Mouse (Mus musculus) forebrain, embryonic 10.5 days (tissue): Measurements from ENCODE around the gene Ctsa. TPM values are rescaled to one million over a fixed set of nuclear protein-coding genes. Genes with fewer than 3 reads are reported as not detected.
"Not testable (repeated sequence)": the region's sequence is repeated elsewhere in the genome, so short reads cannot be mapped to it uniquely, and the experiment has no call there.

Experiments used
- DNase-seq: peaks from one replicate; pipeline ENCODE4 v3.0.0-alpha.2; 2017; ENCODE audit warnings: low spot score; ENCODE audit errors: extremely low spot score
- H3K27ac ChIP-seq: fragments of 300-500 bp; sonication (generic); 2 replicates; pipeline ENCODE4 v1.5.1; 2016; ENCODE audit warnings: mild to moderate bottlenecking
- H3K27me3 ChIP-seq: fragments of 300-500 bp; sonication (generic); 2 replicates; pipeline ENCODE4 v1.6.1; 2016; ENCODE audit warnings: mild to moderate bottlenecking; ENCODE audit not compliant: poor library complexity, severe bottlenecking
- H3K36me3 ChIP-seq: fragments of 300-500 bp; sonication (generic); replicated peaks from 2 replicates; pipeline ENCODE4 v1.6.1; 2016; ENCODE audit warnings: mild to moderate bottlenecking, moderate library complexity
- H3K4me1 ChIP-seq: fragments of 300-500 bp; sonication (generic); 2 replicates; pipeline ENCODE4 v1.6.1; 2016
- H3K4me3 ChIP-seq: fragments of 300-500 bp; sonication (generic); 2 replicates; pipeline ENCODE4 v1.5.1; 2016; ENCODE audit warnings: mild to moderate bottlenecking, moderate library complexity
- H3K9me3 ChIP-seq: fragments of 300-500 bp; sonication (generic); 2 replicates; pipeline ENCODE4 v1.6.1; 2016; ENCODE audit warnings: mild to moderate bottlenecking, moderate library complexity
- WGBS: fragments of 180-500 bp; shearing (Covaris S2); methylation state at CpG from one replicate; pipeline ENCODE4 v1.1.7; 2016; 5-methylcytosine and 5-hydroxymethylcytosine counted together
- polyA plus RNA-seq: library from polyadenylated mRNA; unstranded; fragments of >200 nt; fragmentation: Nextera tagmentation; extraction: Ambion mirVana; gene quantifications from 2 replicates; pipeline ENCODE4 v1.2.1, GENCODE M21; 2016

Ctsa gene
- polyA plus RNA-seq, 1 experiment from 2014 or later: 77.8 TPM

DNA sequence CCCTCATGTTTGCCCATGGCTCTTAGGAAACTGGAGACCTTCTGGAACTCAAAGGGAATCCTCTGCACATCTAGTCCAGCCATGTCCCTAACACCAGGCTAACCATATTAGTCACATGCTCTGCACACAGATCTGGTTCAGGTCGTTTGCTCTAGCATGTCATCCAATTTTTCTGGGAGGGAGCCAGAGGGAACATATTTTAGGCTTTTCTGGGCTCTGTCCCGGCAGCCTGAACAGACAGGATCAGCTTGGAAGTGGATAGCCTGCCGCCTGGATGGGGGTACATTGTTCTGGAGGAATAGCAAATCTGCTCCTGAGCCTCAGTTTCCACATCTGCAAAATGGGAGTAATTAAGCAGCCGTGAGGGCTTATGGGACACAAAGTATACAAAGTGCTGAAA is 28.4 kb downstream of the Ctsa start:
- H3K9me3 ChIP-seq: no peaks in the 10 kb centered on the region
- H3K27ac ChIP-seq: no peak overlapping the region
- no peak overlapping the region for H3K4me3 ChIP-seq
- peaks cover 40% of the 10 kb centered on the region for H3K27me3 ChIP-seq
- WGBS: 83% methylated on average over 4 of the region's 4 CpGs
- H3K36me3 ChIP-seq: no peaks in the 10 kb centered on the region
- H3K4me1 ChIP-seq: peaks cover 48% of the 10 kb centered on the region
- DNase-seq: no peak

- Histone ChIP-seq H3K27me3 (peaks cover 28% of the 10 kb centered on the region), H3K4me3 (no peak overlapping the region), H3K27ac (0 out of 2 replicates have a peak overlapping the region, but pooled peaks have one; percentile 4), H3K36me3 (no peaks in the 10 kb centered on the region), H3K4me1 (peaks cover 36% of the 10 kb centered on the region), H3K9me3 (peaks cover 2% of the 10 kb centered on the region; the same call in 1 of the 2 replicates)
- no peak for DNase-seq
- 59% methylated on average over 9 of the region's 9 CpGs for WGBS
Measured at GRCm38 (mm10) chr2:164862179-164862861, 29.6 kb downstream of the Ctsa start.

DNA sequence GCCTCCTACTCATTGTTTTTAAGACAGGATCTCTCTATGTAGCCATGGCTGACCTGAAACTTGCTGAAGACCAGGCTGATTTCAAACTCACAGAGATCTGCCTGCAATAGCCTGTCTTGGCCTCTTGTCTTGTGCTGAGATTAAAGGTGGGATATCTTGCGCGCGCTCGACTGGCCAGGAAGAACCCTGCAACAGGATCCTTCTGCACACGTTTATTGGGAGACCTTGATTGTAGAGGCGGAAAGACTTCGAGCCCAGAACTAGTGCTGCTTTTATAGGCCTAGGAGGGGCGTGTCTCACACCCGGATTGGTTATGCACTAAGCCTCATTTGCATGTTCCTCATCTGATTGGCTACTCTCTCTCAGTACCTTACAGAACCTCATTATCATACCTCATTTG is 30.7 kb downstream of the Ctsa start:
- not testable (repeated sequence) for H3K36me3 ChIP-seq, H3K4me3 ChIP-seq, H3K9me3 ChIP-seq, DNase-seq, H3K27ac ChIP-seq
- H3K27me3 ChIP-seq: peaks cover 17% of the 10 kb centered on the region
- peaks cover 25% of the 10 kb centered on the region for H3K4me1 ChIP-seq
- WGBS: 94% methylated on average over 8 of the region's 9 CpGs

DNA sequence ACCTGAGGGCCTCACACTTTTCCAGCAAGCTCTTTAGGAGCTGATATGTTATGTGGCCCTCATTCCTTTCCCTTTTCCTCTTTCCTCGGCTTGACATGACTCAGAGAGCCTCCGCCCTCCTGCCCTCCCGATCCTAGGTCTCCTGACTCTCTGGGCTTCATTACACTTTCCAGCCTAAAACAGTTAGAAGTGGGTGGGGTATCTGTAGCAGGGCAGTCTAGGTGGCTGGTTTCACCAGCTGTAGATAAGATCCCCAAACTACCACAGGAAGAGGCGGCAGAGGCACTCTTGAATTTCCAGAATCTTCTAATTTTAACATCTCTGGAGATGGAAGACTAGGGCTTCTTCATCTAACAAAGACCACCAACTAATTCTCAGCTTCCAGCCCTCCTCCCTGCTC is 31.9 kb downstream of the Ctsa start:
- WGBS: 84% methylated on average over 4 of the region's 4 CpGs
- H3K27ac ChIP-seq: no peak overlapping the region

DNA sequence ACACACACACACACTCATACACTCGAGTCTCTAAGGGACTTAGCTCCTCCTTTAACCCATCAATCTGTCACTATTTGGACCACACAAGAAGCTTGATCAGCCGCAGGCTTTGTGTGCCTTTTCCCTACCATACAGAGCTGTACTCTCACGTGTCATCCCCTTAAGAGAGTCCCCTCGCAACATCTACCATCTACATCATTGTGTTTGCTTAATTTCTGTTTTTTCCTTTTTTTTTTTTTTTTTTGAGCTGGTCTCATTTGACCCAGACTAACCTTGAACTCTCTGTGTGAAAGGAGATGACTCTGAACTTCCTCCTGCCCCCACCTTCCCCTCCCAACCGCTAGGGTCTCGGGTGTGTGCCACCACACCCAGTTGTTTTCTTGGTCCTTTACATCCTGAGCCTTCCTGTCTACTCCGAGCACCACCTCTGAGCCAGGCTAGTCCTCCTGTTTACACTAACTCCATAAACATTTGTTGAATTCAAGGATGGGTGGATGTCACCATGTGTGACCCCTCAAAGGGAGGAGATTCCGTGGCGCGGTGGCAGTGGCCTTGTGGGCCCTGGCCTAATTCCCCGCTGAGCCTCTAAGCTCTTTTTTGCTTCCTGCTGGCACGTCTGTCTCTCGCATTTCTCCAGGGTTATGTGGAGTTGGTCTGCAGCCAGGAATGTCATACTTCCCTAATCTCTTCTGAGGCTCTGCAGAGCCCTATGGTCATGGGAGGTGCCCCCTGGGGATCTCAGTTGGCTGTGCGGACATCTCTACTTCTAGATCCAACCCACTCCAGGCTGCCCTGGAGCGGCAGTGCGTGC is 34.3 kb downstream of the Ctsa start:
- no peaks in the 10 kb centered on the region for H3K36me3 ChIP-seq
- no peak overlapping the region for H3K27ac ChIP-seq
- peaks cover 8% of the 10 kb centered on the region for H3K4me1 ChIP-seq
- no peaks in the 10 kb centered on the region for H3K27me3 ChIP-seq
- WGBS: 75% methylated on average over 16 of the region's 16 CpGs
- no peak for DNase-seq
- H3K9me3 ChIP-seq: peaks cover 8% of the 10 kb centered on the region; the same call in 1 of the 2 replicates
- no peak overlapping the region for H3K4me3 ChIP-seq

More for the DNA sequence above, 31.9 kb downstream of the Ctsa start:
- Histone ChIP-seq H3K9me3 (peaks cover 8% of the 10 kb centered on the region; the same call in 1 of the 2 replicates), H3K27me3 (peaks cover 6% of the 10 kb centered on the region), H3K4me1 (peaks cover 15% of the 10 kb centered on the region), H3K4me3 (no peak overlapping the region), H3K36me3 (no peaks in the 10 kb centered on the region)
- DNase-seq: no peak

DNA sequence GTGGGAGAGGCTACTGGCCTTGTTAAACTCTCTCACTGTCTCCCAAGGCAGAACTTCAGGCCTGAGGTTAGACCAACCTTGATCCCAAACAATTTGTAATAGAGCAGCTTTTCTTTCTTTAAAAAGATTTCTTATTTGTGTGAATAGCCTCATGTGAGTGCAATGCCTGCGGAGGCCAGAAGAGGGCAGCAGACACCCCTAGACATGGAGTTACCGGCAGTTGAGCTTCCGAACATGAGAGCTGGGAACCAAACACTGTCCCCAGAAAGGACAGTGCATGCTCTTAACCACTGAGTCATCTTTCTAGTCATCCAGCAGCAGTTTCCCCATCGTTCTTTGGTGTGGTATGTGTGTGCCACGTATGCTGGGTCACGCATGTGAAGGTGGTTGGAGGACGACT is 34.9 kb downstream of the Ctsa start:
- Histone ChIP-seq H3K4me1 (peaks cover 2% of the 10 kb centered on the region; the same call in 1 of the 2 replicates), H3K4me3 (no peak overlapping the region), H3K27me3 (no peaks in the 10 kb centered on the region), H3K36me3 (no peaks in the 10 kb centered on the region), H3K27ac (no peak overlapping the region), H3K9me3 (peaks cover 8% of the 10 kb centered on the region; the same call in 1 of the 2 replicates)
- 95% methylated on average over 7 of the region's 7 CpGs for WGBS
- DNase-seq: no peak

- Histone ChIP-seq H3K27ac (no peak overlapping the region), H3K4me3 (no peak overlapping the region), H3K4me1 (no peaks in the 10 kb centered on the region), H3K27me3 (no peaks in the 10 kb centered on the region), H3K9me3 (peaks cover 8% of the 10 kb centered on the region; the same call in 1 of the 2 replicates), H3K36me3 (no peaks in the 10 kb centered on the region)
- no peak for DNase-seq
- WGBS: 87% methylated on average over 7 of the region's 7 CpGs
Measured at GRCm38 (mm10) chr2:164868491-164868890, 35.8 kb downstream of the Ctsa start.

DNA sequence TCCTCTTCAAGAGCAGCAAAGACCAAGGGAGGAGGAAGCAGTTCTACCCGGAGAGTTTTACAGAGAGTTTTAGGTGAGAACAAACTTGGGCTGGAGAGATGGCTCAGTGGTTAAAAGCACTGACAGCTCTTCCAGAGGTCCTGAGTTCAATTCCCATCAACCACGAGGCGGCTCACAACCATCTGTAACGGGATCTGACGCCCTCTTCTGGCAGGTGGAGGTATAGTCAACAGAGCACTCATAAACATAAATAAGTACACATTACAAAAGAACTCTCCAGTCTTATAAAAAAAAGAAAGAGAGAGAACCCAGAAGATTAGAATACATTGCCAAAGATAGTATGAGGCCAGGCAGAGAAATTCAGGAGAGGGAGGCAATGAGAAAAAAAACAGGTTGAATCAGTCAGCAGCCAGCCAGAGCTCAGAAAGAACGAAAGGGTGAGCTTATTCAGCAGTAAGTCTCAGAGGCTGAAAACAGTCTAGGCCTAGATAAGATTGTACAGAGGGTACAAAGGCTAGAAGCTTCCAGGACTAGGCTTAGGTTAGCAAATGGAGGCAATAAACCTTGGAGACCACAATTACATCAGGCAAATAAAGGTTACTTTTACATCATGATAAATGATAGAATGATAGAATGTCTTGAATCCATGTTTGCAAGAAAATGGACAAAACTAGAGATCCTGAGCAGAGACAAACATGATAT is 39.1 kb downstream of the Ctsa start:
- 59% methylated on average over 6 of the region's 6 CpGs for whole genome bisulfite sequencing
- no peaks in the 10 kb centered on the region for H3K27me3 ChIP-seq
- H3K9me3 ChIP-seq: peaks cover 8% of the 10 kb centered on the region; the same call in 1 of the 2 replicates
- no peak for DNase-seq
- H3K27ac ChIP-seq: no peak overlapping the region
- no peak overlapping the region for H3K4me3 ChIP-seq
- H3K4me1 ChIP-seq: peaks cover 13% of the 10 kb centered on the region
- H3K36me3 ChIP-seq: no peaks in the 10 kb centered on the region

- no peak for DNase-seq
- Histone ChIP-seq H3K27me3 (no peaks in the 10 kb centered on the region), H3K27ac (no peak overlapping the region), H3K4me3 (no peak overlapping the region), H3K9me3 (no peaks in the 10 kb centered on the region), H3K36me3 (peaks cover 9% of the 10 kb centered on the region), H3K4me1 (peaks cover 26% of the 10 kb centered on the region)
- WGBS: 77% methylated on average over 3 of the region's 3 CpGs
Measured at GRCm38 (mm10) chr2:164873621-164874020, 40.9 kb downstream of the Ctsa start.

GRCm38 (mm10) chr2:164874239-164874769 is 41.6 kb downstream of the Ctsa start:
- Histone ChIP-seq H3K27ac (peak overlapping the region; percentile 40; the same call in 1 of the 2 replicates), H3K27me3 (no peaks in the 10 kb centered on the region), H3K9me3 (no peaks in the 10 kb centered on the region), H3K4me1 (peaks cover 32% of the 10 kb centered on the region), H3K4me3 (no peak overlapping the region), H3K36me3 (peaks cover 9% of the 10 kb centered on the region)
- whole genome bisulfite sequencing: 44% methylated on average over 1 of the region's 1 CpGs
- DNase-seq: no peak

DNA sequence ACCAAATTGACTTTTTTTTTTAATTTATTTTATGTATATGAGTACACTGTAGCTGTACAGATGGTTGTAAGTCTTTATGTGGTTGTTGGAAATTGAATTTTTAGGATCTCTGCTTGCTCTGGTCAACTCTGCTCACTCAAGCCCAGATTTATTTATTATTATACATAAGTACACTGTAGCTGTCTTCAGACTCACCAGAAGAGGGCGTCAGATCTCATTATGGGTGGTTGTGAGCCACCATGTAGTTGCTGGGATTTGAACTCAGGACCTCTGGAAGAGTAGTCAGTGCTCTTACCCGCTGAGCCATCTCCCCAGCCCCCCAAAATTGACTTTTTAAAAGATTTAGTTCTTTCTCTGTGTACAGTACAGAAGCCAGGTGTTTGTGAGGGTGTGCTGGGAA is 43.0 kb downstream of the Ctsa start:
- peaks cover 39% of the 10 kb centered on the region for H3K4me1 ChIP-seq
- H3K27me3 ChIP-seq, H3K4me3 ChIP-seq, DNase-seq, H3K27ac ChIP-seq, H3K9me3 ChIP-seq, H3K36me3 ChIP-seq: not testable (repeated sequence)
- WGBS: 52% methylated on average over 2 of the region's 2 CpGs

DNA sequence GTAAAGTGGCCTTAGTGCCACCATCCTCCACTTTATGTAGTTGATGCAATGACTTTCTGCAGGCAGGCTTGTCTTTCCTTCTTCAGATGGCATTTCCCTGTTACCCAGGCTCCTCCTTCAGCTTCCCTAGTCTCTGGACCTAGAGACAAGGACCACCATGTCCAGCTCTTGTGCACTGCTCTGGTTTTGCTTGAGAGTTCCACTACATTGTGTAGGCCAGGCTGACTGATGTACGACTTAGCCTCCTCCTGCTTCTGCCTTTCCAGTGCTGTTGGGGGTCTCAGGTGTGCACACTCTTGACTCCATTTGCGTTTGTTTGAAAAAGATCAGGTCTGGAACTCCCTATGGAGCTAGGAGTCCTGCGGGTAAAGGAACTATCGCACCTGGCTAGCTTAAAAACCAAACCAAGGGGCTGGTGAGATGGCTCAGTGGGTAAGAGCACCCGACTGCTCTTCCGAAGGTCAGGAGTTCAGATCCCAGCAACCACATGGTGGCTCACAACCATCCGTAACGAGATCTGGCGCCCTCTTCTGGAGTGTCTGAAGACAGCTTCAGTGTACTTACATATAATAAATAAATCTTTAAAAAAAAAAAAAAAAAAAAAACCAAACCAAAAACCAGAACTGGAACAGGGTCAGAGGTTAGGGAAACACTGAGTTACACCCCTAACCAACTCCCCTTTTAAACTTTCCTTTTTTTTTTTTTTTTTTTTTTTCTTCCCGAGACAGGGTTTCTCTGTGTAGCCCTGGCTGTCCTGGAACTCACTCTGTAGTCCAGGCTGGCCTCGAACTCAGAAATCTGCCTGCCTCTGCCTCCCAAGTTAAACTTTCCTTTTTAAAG is 44.9 kb downstream of the Ctsa start:
- DNase-seq, H3K36me3 ChIP-seq, H3K27me3 ChIP-seq, H3K9me3 ChIP-seq, H3K27ac ChIP-seq: not testable (repeated sequence)
- Histone ChIP-seq H3K4me1 (peaks cover 47% of the 10 kb centered on the region), H3K4me3 (peak overlapping the region; percentile 94)
- WGBS: 73% methylated on average over 11 of the region's 11 CpGs
